Mouse (Mus musculus): ENCODE data around the gene Ccdc144b.

The Ccdc144b gene

DNA sequence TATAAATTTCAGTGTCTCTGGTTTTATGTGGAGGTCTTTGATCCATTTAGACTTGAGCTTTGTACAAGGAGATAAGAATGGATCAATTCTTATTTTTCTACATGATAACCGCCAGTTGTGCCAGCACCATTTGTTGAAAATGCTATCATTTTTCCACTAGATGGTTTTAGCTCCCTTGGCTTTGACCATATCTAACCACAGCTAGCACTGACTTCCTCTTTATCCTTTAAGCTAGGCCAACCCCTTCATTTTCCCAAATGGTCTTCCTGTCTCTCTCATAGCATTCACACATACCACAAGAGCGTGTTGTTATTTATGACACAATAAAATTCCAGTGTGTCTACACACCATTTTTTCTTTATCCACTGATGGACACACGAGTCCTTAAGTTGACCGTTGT lies 23.4 kb downstream of the Ccdc144b start:
- DNase-seq (ENCODE audit: low spot score in 2 of 2), result no peak

DNA sequence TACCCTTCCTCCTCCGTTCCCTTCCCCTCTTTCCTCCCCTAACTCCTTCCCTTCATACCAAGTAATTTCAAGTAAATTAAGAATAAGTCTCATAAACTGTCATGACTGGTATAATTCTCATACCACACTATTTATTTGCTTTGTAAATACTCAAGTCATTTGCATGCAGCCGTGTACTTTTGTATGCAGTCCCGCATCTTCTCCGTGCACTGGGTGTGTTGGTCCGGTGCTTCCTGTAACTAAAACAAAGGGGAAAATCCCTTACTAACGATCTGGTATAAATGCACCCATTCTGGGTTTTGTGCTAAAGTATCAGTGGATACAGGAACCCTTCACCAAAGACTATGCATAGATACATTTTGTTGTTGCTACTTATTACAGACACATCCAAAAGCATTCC lies 27.6 kb downstream of the Ccdc144b start:
- DNase-seq (ENCODE audit: low spot score in 2 of 2), result no peak

DNA sequence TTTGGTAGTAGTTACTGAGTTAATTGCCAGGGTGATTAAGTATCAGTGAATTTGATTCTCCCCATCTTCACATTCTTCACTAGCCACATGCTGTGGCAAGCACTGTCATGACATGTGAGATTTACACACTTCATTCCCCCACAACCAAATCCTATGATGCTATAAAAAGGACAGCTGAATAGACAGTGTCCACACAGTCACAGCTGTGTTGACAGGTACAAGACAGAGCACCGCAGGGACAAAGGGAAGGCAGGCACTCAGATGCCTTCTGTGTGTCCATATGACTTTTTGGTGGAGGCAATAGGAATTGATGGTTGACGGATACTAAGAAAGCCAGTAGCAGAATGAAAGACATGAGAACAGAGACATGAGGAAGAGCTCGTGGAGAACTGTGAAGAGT lies 42.1 kb downstream of the Ccdc144b start:
- DNase-seq (ENCODE audit: low spot score in 2 of 2), result no peak

DNA sequence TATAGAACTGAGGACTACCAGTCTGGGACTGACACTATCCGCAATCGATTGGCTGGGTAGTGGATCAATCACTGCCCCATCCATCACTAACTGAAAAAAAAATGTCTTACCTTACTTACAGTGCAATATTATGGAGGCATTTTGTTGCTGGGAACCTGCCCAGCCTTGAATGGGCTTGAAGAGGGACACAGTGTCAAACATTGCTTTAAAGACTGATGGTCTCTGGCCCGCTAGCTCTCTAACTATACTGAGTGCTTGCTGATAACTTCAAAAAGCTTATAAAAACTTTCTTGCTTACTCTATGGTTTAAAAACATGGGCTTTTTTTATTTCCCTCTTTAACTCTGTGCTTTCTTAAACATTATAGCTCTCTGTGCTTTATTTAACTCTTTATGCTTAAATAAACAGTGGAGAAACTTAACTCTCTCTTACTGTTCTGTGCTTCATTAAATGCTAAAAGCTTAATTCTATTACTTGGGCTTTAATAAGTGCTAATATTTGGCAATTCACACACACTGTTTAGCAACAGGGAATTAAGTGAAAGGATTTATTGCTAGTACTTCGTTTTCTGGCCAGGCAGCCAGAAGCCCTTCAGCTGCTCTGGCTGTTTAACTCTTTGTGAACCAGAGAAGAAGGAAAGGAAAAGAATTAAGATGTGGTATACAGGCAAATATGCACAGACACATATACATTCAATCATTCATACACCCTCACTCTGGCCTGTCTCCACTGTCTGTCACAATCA lies 44.8 kb downstream of the Ccdc144b start:
- no peak for DNase-seq (ENCODE audit: low spot score in 2 of 2)

DNA sequence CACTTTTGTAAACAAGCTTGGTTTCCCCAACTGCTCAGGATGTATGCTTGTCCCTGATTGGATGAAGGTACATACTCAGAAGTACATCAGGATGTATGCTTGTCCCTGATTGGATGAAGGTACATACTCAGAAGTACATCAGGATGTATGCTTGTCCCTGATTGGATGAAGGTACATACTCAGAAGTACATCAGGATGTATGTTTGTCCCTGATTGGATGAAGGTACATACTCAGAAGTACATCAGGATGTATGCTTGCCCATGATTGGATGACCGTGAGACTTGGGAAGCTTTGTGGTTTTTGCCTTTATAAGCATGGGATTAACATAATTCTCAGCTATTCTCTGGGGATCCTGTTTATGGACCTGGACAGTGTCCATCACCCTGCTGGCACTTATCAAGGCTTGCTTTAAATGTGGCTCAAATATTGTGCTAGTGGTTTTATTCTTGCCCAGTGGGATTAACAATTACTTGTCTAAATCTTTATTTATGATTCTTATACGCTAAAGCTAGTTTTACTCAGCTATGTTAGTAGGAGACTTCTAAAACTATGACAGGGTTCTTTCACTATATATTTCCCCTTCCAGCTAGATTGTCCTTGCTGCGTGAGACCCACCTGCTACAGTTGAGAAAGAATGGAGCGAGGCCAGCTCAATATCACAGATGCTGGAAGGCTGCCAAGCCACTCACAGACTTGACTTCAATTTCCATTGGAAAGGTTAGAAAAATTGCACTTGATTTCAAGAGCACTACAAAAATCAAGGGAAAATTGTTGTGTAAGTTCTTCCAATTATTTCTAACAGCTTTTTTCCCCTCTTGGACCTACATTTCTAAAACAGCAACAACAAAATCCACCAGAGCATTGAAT lies 49.1 kb downstream of the Ccdc144b start:
- DNase-seq (ENCODE audit: low spot score in 2 of 2), result peak in 1 of 2 experiments; percentile 50

DNA sequence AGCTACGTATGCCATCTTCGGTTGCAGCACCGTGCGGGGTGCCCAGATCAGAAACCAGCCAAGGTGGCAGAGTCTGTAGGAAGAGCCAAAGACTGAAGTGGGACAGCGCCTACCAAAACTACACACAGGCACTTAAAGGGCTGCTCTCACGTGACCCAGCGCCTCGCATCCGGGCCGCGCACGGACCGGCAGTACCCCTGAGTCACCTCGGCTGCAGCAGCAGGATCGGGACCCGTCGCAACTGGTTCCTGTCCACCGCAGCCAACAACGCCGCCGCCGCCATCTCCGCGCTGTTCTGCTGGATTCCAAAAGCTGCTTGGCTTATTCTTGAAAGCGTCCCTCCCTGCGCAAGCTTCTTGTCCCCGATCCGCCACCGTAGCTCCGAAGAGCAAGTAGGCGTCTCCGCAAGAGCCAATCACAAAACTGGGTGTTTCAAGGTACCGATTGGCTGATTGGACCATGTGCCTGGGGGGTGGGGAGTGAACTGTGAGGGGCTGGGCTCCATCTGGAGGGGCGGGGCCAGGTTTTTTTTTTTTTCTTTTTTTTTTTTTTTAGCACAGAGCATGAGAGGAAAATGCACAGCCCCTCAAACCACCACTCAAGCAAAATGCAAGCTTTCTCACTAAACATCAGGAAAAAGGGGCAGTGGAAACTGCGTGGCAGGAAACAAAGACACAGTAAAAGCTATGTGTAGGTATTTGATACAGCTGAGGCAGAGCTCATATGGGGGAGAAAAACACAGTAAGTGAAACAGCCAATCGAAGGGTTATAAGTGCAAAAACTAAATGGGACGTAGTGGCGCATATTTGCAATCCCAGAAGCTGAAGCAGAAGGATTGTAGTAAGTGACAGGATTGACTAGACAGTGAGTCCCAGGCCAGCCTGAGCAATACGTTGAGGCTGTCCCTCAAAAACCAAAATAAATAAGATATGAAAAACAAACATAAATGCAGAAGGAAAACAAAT lies 52.8 kb downstream of the Ccdc144b start, which contains the start of gene Mccc1:
Mccc1 (minus strand) TSS at position 404 of the 965 bp plus-strand sequence.
- DNase-seq (ENCODE audit: low spot score in 2 of 2), result peak; percentile 89 to 92

DNA sequence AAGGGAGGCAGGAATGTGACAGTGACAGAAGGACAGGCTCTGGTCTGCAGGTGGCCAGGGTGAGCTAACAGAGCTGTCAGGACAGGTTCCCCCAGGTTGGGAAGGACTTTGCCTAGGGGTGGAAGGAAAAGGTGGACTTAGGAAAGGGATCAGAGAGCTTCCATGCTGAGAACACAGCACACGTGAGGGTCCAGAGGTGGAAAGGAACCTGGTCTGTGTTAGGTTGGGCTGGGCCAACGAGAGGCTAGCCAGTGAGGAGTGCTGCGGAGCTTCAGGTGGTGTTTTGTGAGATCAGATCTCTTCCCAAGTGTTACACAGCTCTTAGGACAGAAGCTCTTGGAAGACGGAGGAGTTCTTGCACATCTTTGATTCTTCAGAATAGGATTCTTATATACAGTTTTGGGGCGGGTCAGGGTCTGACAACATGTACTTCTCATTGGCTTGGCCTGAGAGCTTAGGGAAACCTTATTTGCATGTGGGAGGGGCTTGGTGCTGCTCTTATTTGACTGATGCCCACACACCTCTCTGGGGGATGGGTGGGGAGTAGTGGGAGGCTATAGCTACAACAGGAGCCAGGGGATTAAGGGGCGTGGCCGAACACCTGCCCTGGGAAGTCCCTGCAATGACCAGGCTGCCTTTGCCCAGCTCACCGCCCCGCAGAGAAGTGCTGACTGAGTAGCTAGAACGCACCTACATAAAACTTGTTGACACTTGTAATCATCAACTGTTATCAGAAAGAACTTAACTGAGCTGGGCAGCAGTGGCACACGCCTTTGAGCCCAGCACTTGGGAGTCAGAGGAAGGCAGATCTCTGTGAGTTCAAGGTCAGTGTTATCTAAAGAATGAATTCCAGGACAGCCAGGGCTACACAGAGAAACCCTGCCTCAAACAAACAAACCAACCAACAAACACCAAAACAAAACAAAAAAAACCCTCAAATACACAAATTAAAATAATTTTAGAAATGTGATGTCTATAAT lies 58.5 kb downstream of the Ccdc144b start:
- DNase-seq (ENCODE audit: low spot score in 2 of 2), result no peak

DNA sequence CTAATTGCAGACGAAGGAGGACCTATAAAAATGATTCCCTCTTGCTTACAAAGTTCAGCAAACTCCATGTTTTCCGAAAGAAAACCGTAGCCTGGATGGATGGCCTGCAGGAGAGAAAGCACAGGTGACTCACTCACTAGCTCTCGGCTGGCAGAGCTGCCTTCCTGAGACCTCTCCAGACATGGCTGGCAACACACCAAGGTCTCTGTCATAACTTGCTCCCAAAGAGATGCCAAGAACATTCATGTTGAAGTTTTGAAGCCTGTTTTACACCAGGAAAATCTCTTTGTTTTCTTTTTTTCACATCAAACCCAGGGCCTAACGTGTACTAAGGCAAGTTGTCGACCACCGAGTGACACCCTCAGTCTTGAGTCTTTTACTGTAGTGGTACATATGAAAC lies 62.6 kb downstream of the Ccdc144b start:
- DNase-seq (ENCODE audit: low spot score in 2 of 2), result no peak

DNA sequence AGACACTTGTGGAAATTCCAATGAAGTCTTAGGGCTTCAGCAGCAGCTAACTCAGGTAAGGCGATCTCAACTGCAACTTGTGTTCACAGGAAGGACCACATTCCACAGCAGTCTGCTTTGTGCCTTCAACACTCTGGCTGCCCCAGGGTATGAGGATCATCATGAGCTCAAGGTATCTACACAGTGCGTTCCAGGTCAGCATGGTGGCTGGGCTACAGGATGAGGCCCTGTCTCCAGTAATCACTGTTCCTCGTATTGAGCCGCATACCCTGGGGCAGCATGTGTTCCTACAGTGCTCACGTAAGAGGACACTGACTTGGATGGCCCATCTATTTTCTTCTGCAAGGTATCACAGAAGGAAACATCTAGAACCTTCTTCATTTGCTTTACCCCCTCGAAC lies 65.3 kb downstream of the Ccdc144b start:
- DNase-seq (ENCODE audit: low spot score in 2 of 2), result no peak

DNA sequence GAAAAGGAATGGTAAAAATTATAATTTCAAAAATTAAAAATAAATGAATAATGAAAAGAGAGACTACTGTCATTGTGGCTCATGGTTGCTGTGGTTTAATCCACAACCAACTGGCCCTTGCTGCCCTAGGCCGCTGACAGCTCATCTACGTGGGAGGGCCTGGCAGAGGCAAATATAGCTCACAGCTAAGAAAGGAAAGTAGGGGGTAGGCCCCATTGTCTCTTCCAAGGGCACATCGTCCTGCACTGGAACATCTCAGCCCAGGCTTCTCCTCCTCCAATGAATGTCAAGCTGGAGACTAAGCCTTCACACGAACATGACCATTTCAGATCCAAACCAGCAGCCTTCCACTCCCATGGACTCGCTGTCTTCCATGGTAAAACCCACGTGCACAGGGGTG lies 67.1 kb downstream of the Ccdc144b start:
- no peak for DNase-seq (ENCODE audit: low spot score in 2 of 2)

DNA sequence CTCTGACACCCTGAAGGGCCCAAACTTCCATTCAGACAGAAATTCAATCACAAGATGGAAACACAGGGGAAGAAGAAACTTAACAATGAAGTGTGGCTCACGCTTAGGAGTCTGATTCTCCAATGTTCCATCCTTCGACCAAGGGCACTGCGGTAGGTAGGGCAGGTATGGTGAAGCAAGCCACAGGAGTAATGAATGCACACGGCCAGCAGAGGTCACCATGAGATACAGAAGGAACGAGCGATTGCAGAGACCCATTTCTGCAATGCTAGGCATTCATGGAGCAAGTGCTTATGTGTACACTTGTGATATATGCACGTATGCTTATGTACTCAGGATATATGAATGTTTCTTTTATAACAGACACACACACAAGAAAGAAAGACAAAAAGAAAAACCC lies 79.8 kb downstream of the Ccdc144b start:
- DNase-seq (ENCODE audit: low spot score in 2 of 2), result peak in 1 of 2 experiments; percentile 13

DNA sequence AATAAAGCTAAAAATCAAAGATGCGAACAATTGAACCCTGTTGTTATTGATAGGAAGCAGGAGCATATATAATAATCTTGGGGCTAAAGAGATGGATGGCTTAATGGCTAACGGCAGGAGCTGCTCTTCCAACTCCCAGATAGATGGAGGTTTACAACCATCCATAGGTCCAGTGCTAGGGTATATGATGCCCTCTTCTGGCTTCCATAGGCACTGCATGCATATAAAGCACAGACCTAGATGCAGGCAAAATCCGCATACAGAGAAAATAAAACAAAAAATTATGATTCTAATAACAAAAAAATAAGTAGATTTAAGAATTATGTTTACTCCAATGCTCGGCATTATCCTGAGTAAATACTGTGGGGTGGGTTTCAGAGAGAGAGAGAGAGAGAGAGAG lies 80.4 kb downstream of the Ccdc144b start:
- peak in 1 of 2 experiments; percentile 15 for DNase-seq (ENCODE audit: low spot score in 2 of 2)

DNA sequence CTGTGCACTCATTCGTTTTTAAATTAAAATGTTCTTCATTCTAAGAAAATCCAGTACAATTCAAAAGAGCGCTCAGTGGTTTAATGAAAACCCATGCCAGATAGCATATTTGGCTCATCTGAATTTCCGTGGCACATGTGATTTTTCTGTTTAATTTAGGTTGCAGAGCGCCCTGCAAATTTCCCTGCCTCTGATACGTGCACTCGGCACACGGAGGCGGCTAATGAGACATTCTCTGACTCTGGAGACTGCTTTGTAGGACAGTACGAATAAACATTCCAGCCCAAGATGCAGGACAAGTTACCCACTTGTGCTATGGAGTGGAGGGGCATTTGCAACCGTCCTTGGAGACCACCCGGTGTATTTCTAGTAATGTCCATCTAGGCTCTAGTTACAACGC lies 82.2 kb downstream of the Ccdc144b start:
- no peak for DNase-seq (ENCODE audit: low spot score in 2 of 2)

DNA sequence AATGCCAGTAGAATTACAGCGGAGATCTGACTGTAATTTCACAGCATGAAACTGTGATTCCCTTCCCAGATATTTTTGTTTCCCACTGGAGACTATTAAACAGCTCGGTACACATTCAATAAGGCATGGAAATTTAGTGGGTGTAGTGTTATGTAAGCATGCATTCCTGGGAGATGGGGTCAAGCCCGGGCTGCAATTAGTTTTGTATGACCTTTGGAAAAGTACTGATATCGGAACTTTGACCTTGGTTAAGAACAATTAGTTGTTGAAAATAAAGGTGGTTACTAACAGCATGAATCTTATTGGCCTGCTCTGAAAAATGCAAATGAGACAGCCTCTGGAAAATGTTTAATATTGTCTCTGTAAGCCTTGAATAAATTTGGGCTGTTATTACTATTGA lies 82.9 kb downstream of the Ccdc144b start:
- DNase-seq (ENCODE audit: low spot score in 2 of 2), result no peak

DNA sequence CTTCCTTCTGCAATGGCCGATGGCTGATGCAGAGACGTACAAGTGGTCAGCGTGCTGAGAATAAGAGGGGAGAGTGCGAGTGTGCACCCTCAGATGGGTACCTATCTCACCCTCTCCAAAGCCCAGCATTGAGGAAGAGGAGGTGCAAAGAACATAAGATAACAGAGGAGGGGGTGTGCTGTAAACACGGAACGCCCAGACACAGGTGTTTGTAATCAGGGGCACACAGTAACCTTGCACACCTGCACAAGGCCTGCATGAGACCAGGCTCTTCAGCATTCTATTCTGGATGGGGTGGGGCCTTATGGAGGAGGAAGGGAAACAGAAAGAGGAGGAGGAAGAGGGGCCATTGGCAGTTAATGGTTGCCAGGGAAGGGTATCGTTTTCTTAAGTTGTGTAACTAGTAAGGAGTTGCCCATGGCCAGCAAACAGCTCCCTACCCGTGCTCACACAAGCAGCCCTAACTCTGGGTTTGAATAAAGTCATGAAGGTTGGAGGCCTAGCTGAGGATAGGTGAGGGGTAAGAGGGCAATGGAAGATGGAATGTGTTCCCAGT lies 85.9 kb downstream of the Ccdc144b start:
- no peak for DNase-seq (ENCODE audit: low spot score in 2 of 2)

DNA sequence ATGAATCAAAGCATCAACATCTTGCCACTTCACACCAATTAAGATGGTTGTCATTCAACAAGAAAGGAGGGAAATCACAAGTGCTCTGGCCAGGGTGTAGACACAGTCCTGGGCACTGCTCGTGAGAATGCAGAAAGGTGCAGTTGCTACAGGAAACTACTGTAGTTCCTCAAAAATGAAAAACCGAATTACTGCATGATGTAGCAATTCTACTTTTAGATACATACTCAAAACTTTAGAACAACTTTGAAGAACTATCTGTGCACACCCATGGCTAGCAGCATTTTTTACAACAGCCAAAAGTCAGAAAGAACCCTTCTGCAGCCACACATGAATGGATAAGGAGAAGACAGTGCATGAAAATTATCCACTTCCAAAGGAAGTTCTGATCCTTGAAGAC lies 86.9 kb downstream of the Ccdc144b start:
- DNase-seq (ENCODE audit: low spot score in 2 of 2), result no peak

DNA sequence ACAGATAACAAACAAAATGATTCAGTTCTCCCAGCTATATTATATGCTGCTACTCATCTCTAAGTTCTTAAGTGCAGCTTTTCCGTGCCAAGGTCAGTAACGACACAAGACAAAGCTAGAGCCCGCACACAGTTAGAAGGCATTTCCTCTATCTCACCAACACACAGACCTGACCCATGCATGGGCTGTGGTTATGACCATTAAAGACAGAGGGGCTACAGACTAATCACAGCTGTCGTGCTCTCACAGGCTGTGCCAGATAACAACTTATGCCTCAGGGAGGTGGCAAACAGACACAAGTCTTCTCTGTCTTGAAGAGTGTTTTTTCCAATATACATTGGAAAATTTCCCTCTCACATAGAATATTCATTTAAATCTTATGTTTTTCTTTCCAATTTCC lies 88.4 kb downstream of the Ccdc144b start:
- no peak for DNase-seq (ENCODE audit: low spot score in 2 of 2)

DNA sequence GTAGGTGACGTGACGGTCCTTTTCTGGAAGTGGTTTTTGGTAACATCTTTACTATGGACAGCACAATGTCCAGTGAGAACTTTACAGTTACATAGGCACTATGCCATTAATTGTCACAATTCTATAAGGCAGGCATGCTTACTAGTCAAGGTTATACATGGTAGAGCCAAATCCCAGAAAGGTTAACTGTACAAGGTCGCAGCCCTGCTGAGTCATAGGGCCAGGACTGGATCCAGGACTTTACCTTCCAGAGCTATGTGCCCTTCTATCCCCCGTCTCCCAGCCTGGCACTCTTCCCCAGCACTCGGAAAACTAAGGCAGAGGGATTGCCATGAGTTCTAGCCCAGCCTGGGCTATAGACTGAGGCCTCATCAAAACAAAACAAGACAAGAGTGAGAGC lies 89.4 kb downstream of the Ccdc144b start:
- no peak for DNase-seq (ENCODE audit: low spot score in 2 of 2)

DNA sequence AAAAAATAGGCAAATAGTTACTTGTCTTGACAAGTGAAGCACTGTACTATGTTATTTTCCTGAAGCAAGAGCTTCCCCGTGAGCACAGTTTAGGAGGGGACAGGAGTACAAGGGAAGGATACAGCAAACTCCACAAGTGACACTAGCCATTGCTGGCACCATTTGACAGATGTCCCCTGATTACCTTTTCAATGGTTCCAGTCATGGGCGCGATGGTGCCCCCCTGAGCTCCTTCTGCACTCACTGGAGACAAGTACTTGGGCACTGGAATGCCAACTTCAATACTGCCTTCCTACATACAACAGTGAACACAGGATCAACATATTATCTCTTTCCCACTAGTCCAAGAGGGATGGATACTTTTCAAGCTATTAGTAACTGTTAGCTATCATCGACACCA lies 89.9 kb downstream of the Ccdc144b start:
- DNase-seq (ENCODE audit: low spot score in 2 of 2), result no peak

DNA sequence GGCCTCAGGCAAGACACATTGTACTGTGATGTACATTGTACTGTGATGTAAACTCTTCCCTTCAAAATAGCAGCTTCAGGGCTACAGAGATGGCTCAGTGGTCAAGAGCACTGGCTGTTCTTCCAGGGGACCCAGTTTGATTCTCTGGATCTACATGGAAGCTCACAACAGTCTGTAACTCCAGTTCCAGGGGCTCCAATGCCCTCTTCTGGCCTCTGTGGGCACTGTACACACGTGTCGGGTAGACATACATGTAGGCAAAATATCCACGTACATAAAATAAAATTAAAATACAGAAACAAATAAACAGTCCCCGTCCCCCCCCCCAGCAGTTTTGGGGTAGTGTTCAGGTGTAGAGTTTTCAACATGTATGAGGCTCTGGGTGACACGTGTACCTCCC lies 90.4 kb downstream of the Ccdc144b start:
- DNase-seq (ENCODE audit: low spot score in 2 of 2), result no peak
